Mouse (Mus musculus): ENCODE measurements around the gene Ttll3. TPM values are rescaled to one million over a fixed set of nuclear protein-coding genes. Genes with fewer than 3 reads are reported as not detected.

Gene Ttll3
- polyA plus RNA-seq, 1 experiment, result 1.9 TPM

GRCm38 (mm10) chr6:113373491-113373890 is 15.6 kb upstream of the Ttll3 start:
- H3K27me3 ChIP-seq (ENCODE audit: control insufficient read depth, insufficient read depth, insufficient read length), result no peaks in the 10 kb centered on the region
- H3K4me2 ChIP-seq (ENCODE audit: low read depth), result no peak overlapping the region
- TF ChIP-seq MYOD1 (IDR thresholded peaks at IDR 0.05; ENCODE audit: control insufficient read depth in 1 of 3, insufficient read length in 2 of 3, low read depth in 2 of 3) (no peak), MYOG (IDR thresholded peaks at IDR 0.05; ENCODE audit: control insufficient read depth in 1 of 3, insufficient read depth in 1 of 3, insufficient read length in 2 of 3, low read depth in 2 of 3) (no peak), POLR2AphosphoS2 (IDR thresholded peaks at IDR 0.05; ENCODE audit: insufficient read length, low read depth) (no peak), TCF12 (IDR thresholded peaks at IDR 0.05; ENCODE audit: insufficient read depth, poor library complexity, severe bottlenecking) (no peak)

DNA sequence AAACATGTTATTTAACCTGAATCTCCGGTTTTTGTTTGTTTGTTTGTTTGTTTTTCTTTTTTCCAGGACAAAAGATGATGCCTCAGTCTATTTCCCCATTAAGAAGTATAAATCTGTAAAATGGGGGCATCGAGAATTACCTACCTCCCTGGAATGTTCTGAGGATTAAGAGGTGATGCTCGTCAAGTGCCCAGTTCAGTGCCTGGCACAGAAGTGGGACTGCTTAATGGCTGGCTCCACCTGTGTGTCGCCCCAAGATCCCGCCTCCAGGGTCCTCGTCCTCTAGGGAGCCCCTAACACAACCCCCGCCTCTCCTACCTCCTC is 11.9 kb upstream of the Ttll3 start:
- H3K79me2 ChIP-seq (ENCODE audit: control insufficient read depth, insufficient read depth), result peaks cover 36% of the 10 kb centered on the region
- H3K4me2 ChIP-seq (ENCODE audit: low read depth), result peak overlapping the region; percentile 87
- TF ChIP-seq POLR2A (IDR thresholded peaks at IDR 0.05; ENCODE audit: insufficient read length, low read depth), result peak; percentile 41
- no peak for TF ChIP-seq E2F4 (IDR thresholded peaks at IDR 0.05; ENCODE audit: insufficient read depth)
- peak overlapping the region; percentile 99 for H3K4me3 ChIP-seq
- H3K36me3 ChIP-seq (ENCODE audit: control insufficient read depth, insufficient read depth), result peaks cover 16% of the 10 kb centered on the region
- H3ac ChIP-seq (ENCODE audit: control insufficient read depth, insufficient read length), result peak overlapping the region; percentile 70
- H3K27me3 ChIP-seq (ENCODE audit: control insufficient read depth, insufficient read depth, insufficient read length), result no peaks in the 10 kb centered on the region

More at GRCm38 (mm10) chr6:113373491-113373890, 15.6 kb upstream of the Ttll3 start:
- Histone ChIP-seq H3K36me3 (ENCODE audit: control insufficient read depth, insufficient read depth) (peaks cover 15% of the 10 kb centered on the region), H3K79me2 (ENCODE audit: control insufficient read depth, insufficient read depth) (peaks cover 6% of the 10 kb centered on the region), H3ac (ENCODE audit: control insufficient read depth, insufficient read length) (no peak overlapping the region), H3K4me3 (no peak overlapping the region)

DNA sequence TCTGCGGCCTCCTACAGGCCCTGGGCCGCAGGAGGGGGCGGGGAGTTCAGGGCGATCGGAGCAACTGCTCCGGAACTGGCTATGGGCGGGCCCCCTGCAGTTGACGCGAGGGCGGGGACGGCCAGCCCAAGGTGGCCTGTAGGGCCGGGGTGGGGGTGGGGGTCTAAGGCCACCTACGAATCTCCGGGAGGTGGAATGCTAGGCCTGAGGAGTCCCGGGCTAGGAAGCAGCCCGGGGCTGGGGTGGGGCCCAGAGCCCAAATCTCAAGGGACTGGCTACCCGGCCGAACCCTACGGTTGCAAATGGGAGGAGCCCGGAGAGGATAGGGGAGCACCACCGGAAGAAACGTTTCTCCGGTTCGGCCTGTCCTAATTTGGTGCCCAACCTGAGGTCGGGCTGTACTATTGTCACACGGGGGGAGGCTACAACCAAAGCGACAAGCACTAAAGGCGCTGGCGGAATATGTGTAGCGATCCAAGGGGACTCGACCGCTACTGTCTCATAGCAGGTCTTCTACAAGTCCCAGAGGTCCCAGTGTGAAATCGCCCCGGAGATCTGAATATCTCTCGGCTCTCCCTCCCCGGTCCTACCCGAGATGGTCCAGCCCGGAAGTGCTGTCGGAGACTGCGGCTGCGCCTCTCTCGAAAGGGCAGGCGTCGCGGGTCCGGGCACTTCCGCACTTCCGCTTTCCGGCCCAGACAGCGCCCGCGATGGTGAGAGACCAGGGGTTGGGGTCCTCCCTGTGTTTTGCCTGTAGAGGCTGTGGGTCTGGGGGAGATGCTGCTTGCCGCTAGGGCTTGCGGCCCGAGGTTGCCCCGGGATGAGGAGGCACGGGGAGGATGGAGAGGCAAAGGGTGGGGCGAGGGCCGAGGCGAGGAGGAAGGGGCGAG is 11.3 kb upstream of the Ttll3 start, which contains the start of the genes Tada3 and Arpc4:
Gene Tada3, minus strand, starts transcription at position 388 of the 890 bp plus-strand sequence.
Gene Arpc4, plus strand, starts transcription at position 620 of the 890 bp plus-strand sequence.
- Histone ChIP-seq H3K27me3 (ENCODE audit: control insufficient read depth, insufficient read depth, insufficient read length) (no peaks in the 10 kb centered on the region), H3ac (ENCODE audit: control insufficient read depth, insufficient read length) (peak within 1 kb of the TSS; percentile 70), H3K36me3 (ENCODE audit: control insufficient read depth, insufficient read depth) (peaks cover 19% of the 10 kb centered on the region), H3K4me3 (peak within 1 kb of the TSS; percentile 99), H3K4me2 (ENCODE audit: low read depth) (peak within 1 kb of the TSS; percentile 87), H3K79me2 (ENCODE audit: control insufficient read depth, insufficient read depth) (peaks cover 36% of the 10 kb centered on the region)
- TF ChIP-seq MAX (IDR thresholded peaks at IDR 0.05; ENCODE audit: low read depth) (no peak), MYOD1 (IDR thresholded peaks at IDR 0.05; ENCODE audit: control insufficient read depth in 1 of 3, insufficient read length in 2 of 3, low read depth in 2 of 3) (peak in 1 of 3 experiments; percentile 31), REST (IDR thresholded peaks at IDR 0.05; ENCODE audit: insufficient read depth, insufficient read length) (no peak), TCF12 (IDR thresholded peaks at IDR 0.05; ENCODE audit: insufficient read depth, poor library complexity, severe bottlenecking) (no peak), POLR2A (IDR thresholded peaks at IDR 0.05; ENCODE audit: insufficient read length, low read depth) (peak; percentile 66), POLR2AphosphoS2 (IDR thresholded peaks at IDR 0.05; ENCODE audit: insufficient read length, low read depth) (peak; percentile 81), USF1 (IDR thresholded peaks at IDR 0.05; ENCODE audit: low read depth) (no peak), SRF (IDR thresholded peaks at IDR 0.05; ENCODE audit: control insufficient read depth, insufficient read length, low read depth) (peak; percentile 98), E2F4 (IDR thresholded peaks at IDR 0.05; ENCODE audit: insufficient read depth) (no peak), MYOG (IDR thresholded peaks at IDR 0.05; ENCODE audit: control insufficient read depth in 1 of 3, insufficient read depth in 1 of 3, insufficient read length in 2 of 3, low read depth in 2 of 3) (peak in 2 of 3 experiments; percentile 36 to 57), TCF3 (IDR thresholded peaks at IDR 0.05; ENCODE audit: insufficient read length, low read depth) (no peak), CEBPB (IDR thresholded peaks at IDR 0.05; ENCODE audit: insufficient read depth, poor library complexity, severe bottlenecking) (no peak)

DNA sequence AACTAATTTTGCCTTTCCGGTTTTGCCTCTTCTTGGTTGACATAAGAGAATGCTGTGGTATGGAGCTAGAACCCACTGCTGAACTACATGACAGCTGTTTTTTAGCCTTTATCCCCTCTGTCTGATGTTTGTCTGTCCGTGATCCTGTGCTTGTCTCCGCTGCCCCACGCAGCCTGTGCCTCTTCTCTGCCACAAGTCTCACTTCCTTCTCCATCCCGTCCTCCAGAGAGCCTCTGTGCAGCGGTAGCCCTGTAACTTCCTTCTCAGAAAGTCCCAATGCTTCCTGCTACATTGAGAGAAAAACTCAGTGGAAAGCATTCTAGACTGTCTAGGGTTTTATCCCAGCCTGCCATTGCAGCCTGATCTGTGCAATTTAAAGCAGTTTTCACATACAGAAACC is 9.8 kb upstream of the Ttll3 start:
- Histone ChIP-seq H3K36me3 (ENCODE audit: control insufficient read depth, insufficient read depth) (peaks cover 23% of the 10 kb centered on the region), H3K27me3 (ENCODE audit: control insufficient read depth, insufficient read depth, insufficient read length) (no peaks in the 10 kb centered on the region)

More for the DNA sequence above, 9.8 kb upstream of the Ttll3 start:
- TF ChIP-seq POLR2A (IDR thresholded peaks at IDR 0.05; ENCODE audit: insufficient read length, low read depth) (no peak), TCF12 (IDR thresholded peaks at IDR 0.05; ENCODE audit: insufficient read depth, poor library complexity, severe bottlenecking) (no peak), MAX (IDR thresholded peaks at IDR 0.05; ENCODE audit: low read depth) (no peak), CEBPB (IDR thresholded peaks at IDR 0.05; ENCODE audit: insufficient read depth, poor library complexity, severe bottlenecking) (no peak), MYOG (IDR thresholded peaks at IDR 0.05; ENCODE audit: control insufficient read depth in 1 of 3, insufficient read depth in 1 of 3, insufficient read length in 2 of 3, low read depth in 2 of 3) (no peak), POLR2AphosphoS2 (IDR thresholded peaks at IDR 0.05; ENCODE audit: insufficient read length, low read depth) (no peak), E2F4 (IDR thresholded peaks at IDR 0.05; ENCODE audit: insufficient read depth) (no peak), SRF (IDR thresholded peaks at IDR 0.05; ENCODE audit: control insufficient read depth, insufficient read length, low read depth) (no peak), TCF3 (IDR thresholded peaks at IDR 0.05; ENCODE audit: insufficient read length, low read depth) (no peak), USF1 (IDR thresholded peaks at IDR 0.05; ENCODE audit: low read depth) (no peak), MYOD1 (IDR thresholded peaks at IDR 0.05; ENCODE audit: control insufficient read depth in 1 of 3, insufficient read length in 2 of 3, low read depth in 2 of 3) (no peak), REST (IDR thresholded peaks at IDR 0.05; ENCODE audit: insufficient read depth, insufficient read length) (no peak)
- peak overlapping the region; percentile 70 for H3ac ChIP-seq (ENCODE audit: control insufficient read depth, insufficient read length)
- peak overlapping the region; percentile 99 for H3K4me3 ChIP-seq
- peak overlapping the region; percentile 79 for H3K4me2 ChIP-seq (ENCODE audit: low read depth)
- peaks cover 36% of the 10 kb centered on the region for H3K79me2 ChIP-seq (ENCODE audit: control insufficient read depth, insufficient read depth)

All from myocyte (in vitro differentiated cells).